14 mouse cellular contexts compared by ENCODE assay signal in the genomic region with DNA sequence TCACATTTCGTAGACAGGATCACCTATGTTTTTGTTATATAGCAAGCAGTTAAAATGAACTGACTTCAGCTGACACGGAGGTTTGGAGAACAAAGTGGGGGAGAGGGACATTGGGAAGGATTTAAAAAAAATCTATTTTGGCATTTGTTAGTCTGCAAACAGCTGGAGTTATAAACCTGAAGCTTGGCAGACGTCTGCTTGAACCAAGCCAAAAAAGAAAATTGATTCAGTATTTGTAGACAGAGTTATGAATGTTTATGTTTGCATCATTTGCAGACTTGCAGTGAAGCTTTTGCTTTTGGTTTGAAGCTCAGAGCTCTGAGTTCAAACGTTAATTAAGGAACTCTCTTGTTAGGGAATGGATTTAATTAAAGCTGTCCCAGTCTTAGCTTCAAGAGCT. TPM values are rescaled to one million over a fixed set of nuclear protein-coding genes. Genes with fewer than 3 reads are reported as not detected.
A peak's percentile ranks its signal among the peaks of the same experiment; 100 is the strongest.
DNase-seq lines count a peak whose midpoint lies in the region; ATAC-seq lines count a peak whose summit lies in the region.
"Had no signal": no experiment of that assay in that cellular context is flagged by ENCODE, and none has a peak within 500 bp of the region (broad histone marks: within the 10 kb centered on the region; RNA-seq: fewer than 3 reads in every experiment).

No protein-coding gene starts in this region.

- no peak for ATAC-seq in stomach, embryonic 15.5 days (ENCODE audit: insufficient read depth, low FRiP score, low read depth)
- no peak for ATAC-seq in activated CD4-positive, CD25-positive, alpha-beta regulatory T cell, adult 4 months

- H3K4me1 ChIP-seq in stomach, embryonic 15.5 days, result peaks cover 14% of the 10 kb centered on the region; the same call in 1 of the 2 replicates
- H3K4me1 ChIP-seq: heart, embryonic 13.5 days had no signal

- peak; percentile 19 for DNase-seq in heart, adult 11 months
- no peak for DNase-seq in heart, postnatal 25 days (ENCODE audit: low spot score)
- peak; percentile 35 for DNase-seq in lung, postnatal 10 days
- DNase-seq in lung, postnatal 14 days, result no peak
- DNase-seq in fibroblast of lung, adult 2 months (ENCODE audit: low read depth), result peak; percentile 69
- no peak for DNase-seq in frontal cortex, postnatal 14 days (ENCODE audit: low spot score in 2 of 2)
- DNase-seq: adrenal gland, postnatal 10 days; cerebellum, adult 2 months had no signal

- intact Hi-C loops in heart, postnatal 25 days (cut with DNase I), result loop anchor here (10.0 kb wide), 1 partner anchor 257 kb away; a partner anchor contains a TSS

- H3K4me3 ChIP-seq in stomach, embryonic 15.5 days (replicated peaks), result no peak overlapping the region
- H3K4me3 ChIP-seq: erythroblast, embryonic 14.5 days; heart, embryonic 13.5 days; liver, embryonic 15.5 days had no signal

- H3K27ac ChIP-seq in stomach, embryonic 15.5 days, result peak overlapping the region; percentile 85
- H3K27ac ChIP-seq: heart, embryonic 13.5 days; liver, embryonic 15.5 days had no signal

- H3K27me3 ChIP-seq in stomach, embryonic 15.5 days (replicated peaks), result no peaks in the 10 kb centered on the region
- H3K27me3 ChIP-seq: heart, embryonic 13.5 days; liver, embryonic 15.5 days had no signal

- H3K9ac ChIP-seq in stomach, embryonic 15.5 days, result no peak overlapping the region
- H3K9ac ChIP-seq: heart, embryonic 13.5 days; liver, embryonic 15.5 days had no signal

- no peaks in the 10 kb centered on the region for H3K36me3 ChIP-seq in stomach, embryonic 15.5 days
- H3K36me3 ChIP-seq: heart, embryonic 13.5 days; liver, embryonic 15.5 days had no signal

- 0 out of 2 replicates have a peak overlapping the region, but pooled peaks have one; percentile 19 for H3K4me2 ChIP-seq in stomach, embryonic 15.5 days
- H3K4me2 ChIP-seq: heart, embryonic 13.5 days; liver, embryonic 15.5 days; midbrain, embryonic 11.5 days had no signal

- H3K9me3 ChIP-seq in stomach, embryonic 15.5 days, result no peaks in the 10 kb centered on the region
- H3K9me3 ChIP-seq: heart, embryonic 13.5 days; liver, embryonic 15.5 days had no signal

- 27% methylated on average over 4 of the region's 4 CpGs for WGBS in stomach, embryonic 15.5 days

RNA-seq across cellular contexts. Expression of a gene that starts 52.2 kb away (rescaled TPM):
- total RNA-seq in heart, postnatal 25 days (2021), result under 1 TPM; 0.31 to 0.36 TPM
- 11.0 and 11.4 TPM in 2 replicates for polyA plus RNA-seq in stomach, embryonic 15.5 days (2015; fragmentation: Nextera tagmentation; extraction: Ambion mirVana)
- polyA plus RNA-seq in activated CD4-positive, CD25-positive, alpha-beta regulatory T cell, adult 4 months (2017; shearing (Covaris generic)), result 1 to 10 TPM; 3.1 to 4.2 TPM

RNA-seq across cellular contexts. Expression of a gene that starts 52.4 kb away (rescaled TPM):
- total RNA-seq in heart, postnatal 25 days (2021), result 10 to 100 TPM; 13.7 to 16.5 TPM
- polyA plus RNA-seq in stomach, embryonic 15.5 days (2015; fragmentation: Nextera tagmentation; extraction: Ambion mirVana), result 23.9 and 24.7 TPM in 2 replicates
- polyA plus RNA-seq in activated CD4-positive, CD25-positive, alpha-beta regulatory T cell, adult 4 months (2017; shearing (Covaris generic)), result 10 to 100 TPM; 16.3 to 22.9 TPM

Comparison
In these comparisons a context has a peak if more than half of its experiments do, and no peak if none do; other contexts are left out.
1. DNase-seq: peak in heart, adult 11 months (single experiment), lung, postnatal 10 days (single experiment) and fibroblast of lung, adult 2 months (single experiment); none in heart, postnatal 25 days (single experiment), lung, postnatal 14 days (single experiment) and frontal cortex, postnatal 14 days (0 of 2).